Mouse (Mus musculus): ENCODE results near the gene Sept9.

Gene Sept9

GRCm38 (mm10) chr11:117199282-117200175 lies at the start of gene Sept9:
Gene Sept9 (plus strand): TSS chr11:117199661.
- DNase-seq: peak; percentile 44 to 46

- DNase-seq: no peak
Measured at GRCm38 (mm10) chr11:117150467-117150966, 48.9 kb upstream of the Sept9 start.

GRCm38 (mm10) chr11:117151461-117151860 lies 48.0 kb upstream of the Sept9 start:
- DNase-seq: no peak

- no peak for DNase-seq
Measured at GRCm38 (mm10) chr11:117152541-117152940, 46.9 kb upstream of the Sept9 start.

GRCm38 (mm10) chr11:117153553-117153952 lies 45.9 kb upstream of the Sept9 start:
- DNase-seq: no peak

GRCm38 (mm10) chr11:117154088-117154815 lies 45.2 kb upstream of the Sept9 start:
- DNase-seq: no peak

- no peak for DNase-seq
Measured at GRCm38 (mm10) chr11:117156725-117157124, 42.7 kb upstream of the Sept9 start.

GRCm38 (mm10) chr11:117158343-117158742 lies 41.1 kb upstream of the Sept9 start:
- DNase-seq: no peak

GRCm38 (mm10) chr11:117159257-117159945 lies 40.1 kb upstream of the Sept9 start:
- no peak for DNase-seq

GRCm38 (mm10) chr11:117159946-117160307 lies 39.5 kb upstream of the Sept9 start:
- no peak for DNase-seq

GRCm38 (mm10) chr11:117160791-117161190 lies 38.7 kb upstream of the Sept9 start:
- no peak for DNase-seq

GRCm38 (mm10) chr11:117161574-117161973 lies 37.9 kb upstream of the Sept9 start:
- DNase-seq: no peak

GRCm38 (mm10) chr11:117163098-117163497 lies 36.4 kb upstream of the Sept9 start:
- DNase-seq: no peak

GRCm38 (mm10) chr11:117163771-117164170 lies 35.7 kb upstream of the Sept9 start:
- DNase-seq: no peak

GRCm38 (mm10) chr11:117168278-117169087 lies 31.0 kb upstream of the Sept9 start:
- DNase-seq: no peak

GRCm38 (mm10) chr11:117169088-117169635 lies 30.3 kb upstream of the Sept9 start:
- no peak for DNase-seq

- DNase-seq: no peak
Measured at GRCm38 (mm10) chr11:117169801-117170565, 29.5 kb upstream of the Sept9 start.

GRCm38 (mm10) chr11:117174098-117174892 lies 25.2 kb upstream of the Sept9 start:
- no peak for DNase-seq

- peak in 1 of 2 experiments; percentile 38 for DNase-seq
Measured at GRCm38 (mm10) chr11:117174924-117175323, 24.5 kb upstream of the Sept9 start.

- no peak for DNase-seq
Measured at GRCm38 (mm10) chr11:117175472-117175871, 24.0 kb upstream of the Sept9 start.
